Mouse (Mus musculus): ENCODE measurements at regions not wholly inside any gene's neighbourhood (a gene's known extent, or its start where the extent isn't known, plus 50 kb on each side); places are given as distances from the start of the nearest gene placed in this dataset.
A peak's percentile ranks its signal among the peaks of the same experiment; 100 is the strongest.
"Not testable (repeated sequence)": the region's sequence is repeated elsewhere in the genome, so short reads cannot be mapped to it uniquely, and the experiment has no call there.

GRCm38 (mm10) chr1:113932492-113932891, 1752.1 kb upstream of the Cntnap5a start:
- ATAC-seq (ENCODE audit: low FRiP score, low TSS enrichment), result peak; percentile 85
- no peak overlapping the region for H3K4me3 ChIP-seq (ENCODE audit: low read length)
- no peak overlapping the region for H3K4me2 ChIP-seq (replicated peaks; ENCODE audit: low read depth, low read length)
- H3K9ac ChIP-seq (ENCODE audit: low read depth, low read length), result no peak overlapping the region
- H3K36me3 ChIP-seq (ENCODE audit: control insufficient read depth, insufficient read depth, low read length), result no peaks in the 10 kb centered on the region
- WGBS, result 21% methylated on average over 3 of the region's 3 CpGs
- H3K27me3 ChIP-seq (ENCODE audit: control insufficient read depth, insufficient read depth, low read length), result no peaks in the 10 kb centered on the region
- H3K9me3 ChIP-seq (ENCODE audit: control insufficient read depth, low read length), result no peaks in the 10 kb centered on the region
- no peaks in the 10 kb centered on the region for H3K4me1 ChIP-seq (ENCODE audit: control insufficient read depth, insufficient read depth, low read length)
- H3K27ac ChIP-seq (ENCODE audit: low read depth, low read length), result no peak overlapping the region

- Histone ChIP-seq H3K4me2 (replicated peaks; ENCODE audit: low read depth, low read length) (no peak overlapping the region), H3K4me3 (ENCODE audit: low read length) (no peak overlapping the region), H3K36me3 (ENCODE audit: control insufficient read depth, insufficient read depth, low read length) (no peaks in the 10 kb centered on the region), H3K9me3 (ENCODE audit: control insufficient read depth, low read length) (no peaks in the 10 kb centered on the region), H3K9ac (ENCODE audit: low read depth, low read length) (no peak overlapping the region), H3K27me3 (ENCODE audit: control insufficient read depth, insufficient read depth, low read length) (no peaks in the 10 kb centered on the region), H3K27ac (ENCODE audit: low read depth, low read length) (no peak overlapping the region), H3K4me1 (ENCODE audit: control insufficient read depth, insufficient read depth, low read length) (no peaks in the 10 kb centered on the region)
- WGBS, result 89% methylated on average over 6 of the region's 6 CpGs
- no peak for ATAC-seq (ENCODE audit: low FRiP score, low TSS enrichment)
Observed at GRCm38 (mm10) chr1:113958016-113958751, 1726.4 kb upstream of the Cntnap5a start.

DNA sequence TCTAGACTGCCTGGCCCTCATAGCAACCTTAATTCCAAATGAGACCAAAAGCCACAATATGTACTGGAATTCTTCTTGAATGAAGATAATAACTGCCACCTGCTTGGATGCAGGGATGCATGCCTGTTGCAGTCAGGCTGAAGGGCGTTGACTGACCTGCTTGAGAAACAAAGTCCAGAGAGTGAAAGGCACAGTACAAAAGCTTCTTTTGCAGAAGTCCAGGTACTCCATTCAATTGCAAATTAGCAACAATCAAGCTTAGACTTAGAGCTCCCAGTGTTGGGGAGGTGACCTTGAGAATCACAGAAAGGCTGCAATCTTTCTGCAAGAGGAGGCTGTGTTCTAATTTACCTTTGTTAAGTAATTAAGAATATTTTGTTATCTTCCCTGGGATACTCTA, 1725.3 kb upstream of the Cntnap5a start:
- not testable (repeated sequence) for ATAC-seq (ENCODE audit: low FRiP score, low TSS enrichment); H3K9me3 ChIP-seq (ENCODE audit: control insufficient read depth, low read length); H3K4me3 ChIP-seq (ENCODE audit: low read length); H3K27me3 ChIP-seq (ENCODE audit: control insufficient read depth, insufficient read depth, low read length); H3K4me2 ChIP-seq (replicated peaks; ENCODE audit: low read depth, low read length); H3K27ac ChIP-seq (ENCODE audit: low read depth, low read length); H3K36me3 ChIP-seq (ENCODE audit: control insufficient read depth, insufficient read depth, low read length); H3K4me1 ChIP-seq (ENCODE audit: control insufficient read depth, insufficient read depth, low read length); H3K9ac ChIP-seq (ENCODE audit: low read depth, low read length)
- WGBS, result 85% methylated on average over 1 of the region's 1 CpGs

DNA sequence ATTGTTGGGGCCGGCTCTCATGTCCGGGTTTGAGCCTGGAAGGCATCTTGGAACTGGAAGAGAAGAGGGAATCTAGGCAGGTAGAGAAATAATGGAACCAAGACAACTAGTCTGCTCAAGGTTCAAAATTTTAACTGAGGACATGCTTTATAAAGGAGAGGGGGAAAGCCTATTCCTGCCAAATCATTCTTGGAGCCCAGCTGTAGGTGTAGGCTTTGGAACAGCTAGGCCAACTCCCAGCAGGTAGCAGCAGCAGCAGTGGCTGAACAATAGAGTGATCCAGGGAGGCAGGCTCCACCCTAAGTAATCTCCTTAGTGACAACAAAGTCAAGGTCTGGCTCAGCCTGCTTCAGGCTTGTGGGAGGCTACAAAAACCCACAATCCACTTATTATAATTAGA, 1720.6 kb upstream of the Cntnap5a start:
- not testable (repeated sequence) for H3K27ac ChIP-seq (ENCODE audit: low read depth, low read length); H3K36me3 ChIP-seq (ENCODE audit: control insufficient read depth, insufficient read depth, low read length); H3K4me2 ChIP-seq (replicated peaks; ENCODE audit: low read depth, low read length); H3K27me3 ChIP-seq (ENCODE audit: control insufficient read depth, insufficient read depth, low read length); H3K9me3 ChIP-seq (ENCODE audit: control insufficient read depth, low read length); H3K4me1 ChIP-seq (ENCODE audit: control insufficient read depth, insufficient read depth, low read length); H3K4me3 ChIP-seq (ENCODE audit: low read length); H3K9ac ChIP-seq (ENCODE audit: low read depth, low read length); ATAC-seq (ENCODE audit: low FRiP score, low TSS enrichment)
- 58% methylated on average over 2 of the region's 2 CpGs for WGBS

GRCm38 (mm10) chr1:113964431-113964830, 1720.1 kb upstream of the Cntnap5a start:
- Histone ChIP-seq H3K4me2 (replicated peaks; ENCODE audit: low read depth, low read length) (no peak overlapping the region), H3K27ac (ENCODE audit: low read depth, low read length) (no peak overlapping the region), H3K9ac (ENCODE audit: low read depth, low read length) (no peak overlapping the region), H3K4me3 (ENCODE audit: low read length) (no peak overlapping the region), H3K9me3 (ENCODE audit: control insufficient read depth, low read length) (no peaks in the 10 kb centered on the region), H3K36me3 (ENCODE audit: control insufficient read depth, insufficient read depth, low read length) (no peaks in the 10 kb centered on the region), H3K27me3 (ENCODE audit: control insufficient read depth, insufficient read depth, low read length) (no peaks in the 10 kb centered on the region), H3K4me1 (ENCODE audit: control insufficient read depth, insufficient read depth, low read length) (no peaks in the 10 kb centered on the region)
- WGBS, result 74% methylated on average over 2 of the region's 2 CpGs
- ATAC-seq (ENCODE audit: low FRiP score, low TSS enrichment), result no peak

DNA sequence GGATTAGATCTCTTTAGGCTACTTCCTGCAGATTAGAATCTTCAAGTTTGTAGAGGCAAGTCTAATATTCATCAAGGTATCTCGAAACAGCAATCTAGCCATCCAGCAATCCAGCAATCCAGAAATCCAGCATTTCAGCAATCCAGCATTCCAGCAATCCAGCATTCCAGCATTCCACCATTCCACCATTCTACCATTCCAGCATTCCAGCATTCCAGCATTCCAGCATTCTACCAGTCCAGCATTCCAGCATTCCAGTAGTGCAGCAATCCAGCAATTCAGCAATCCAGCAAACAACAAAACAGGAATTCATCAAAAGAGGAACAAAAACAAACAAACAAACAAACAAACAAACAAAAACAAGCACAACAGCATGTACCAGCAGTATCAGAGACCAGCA, 1713.9 kb upstream of the Cntnap5a start:
- H3K36me3 ChIP-seq (ENCODE audit: control insufficient read depth, insufficient read depth, low read length), result no peaks in the 10 kb centered on the region
- H3K9ac ChIP-seq (ENCODE audit: low read depth, low read length), result no peak overlapping the region
- no peaks in the 10 kb centered on the region for H3K9me3 ChIP-seq (ENCODE audit: control insufficient read depth, low read length)
- H3K4me1 ChIP-seq (ENCODE audit: control insufficient read depth, insufficient read depth, low read length), result no peaks in the 10 kb centered on the region
- H3K4me2 ChIP-seq (replicated peaks; ENCODE audit: low read depth, low read length), result no peak overlapping the region
- no peaks in the 10 kb centered on the region for H3K27me3 ChIP-seq (ENCODE audit: control insufficient read depth, insufficient read depth, low read length)
- no peak for ATAC-seq (ENCODE audit: low FRiP score, low TSS enrichment)
- H3K4me3 ChIP-seq (ENCODE audit: low read length), result no peak overlapping the region
- no peak overlapping the region for H3K27ac ChIP-seq (ENCODE audit: low read depth, low read length)
- 84% methylated on average over 1 of the region's 1 CpGs for WGBS

DNA sequence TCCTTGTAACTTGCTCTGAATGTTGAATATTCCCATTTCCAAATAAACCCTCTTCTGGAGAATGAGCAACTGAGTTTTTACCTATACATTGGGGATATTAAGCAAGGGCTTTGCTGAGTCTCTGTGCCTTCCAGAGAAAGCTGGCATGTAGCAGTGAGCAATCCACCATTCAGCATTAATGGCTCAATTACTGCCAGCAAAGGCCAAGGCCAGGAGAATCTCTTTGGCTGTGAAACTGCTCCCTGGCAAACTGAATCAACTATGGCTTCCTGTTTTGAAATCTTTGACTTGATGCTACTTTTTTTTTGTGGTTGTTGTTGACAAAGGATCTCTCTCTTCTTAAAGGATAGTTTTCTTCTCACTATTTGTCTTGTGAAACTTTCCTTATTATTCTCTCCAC, 1704.4 kb upstream of the Cntnap5a start:
- no peak overlapping the region for H3K27ac ChIP-seq (ENCODE audit: low read depth, low read length)
- no peaks in the 10 kb centered on the region for H3K4me1 ChIP-seq (ENCODE audit: control insufficient read depth, insufficient read depth, low read length)
- no peaks in the 10 kb centered on the region for H3K36me3 ChIP-seq (ENCODE audit: control insufficient read depth, insufficient read depth, low read length)
- H3K9ac ChIP-seq (ENCODE audit: low read depth, low read length), result no peak overlapping the region
- H3K9me3 ChIP-seq (ENCODE audit: control insufficient read depth, low read length), result no peaks in the 10 kb centered on the region
- ATAC-seq (ENCODE audit: low FRiP score, low TSS enrichment), result no peak
- H3K4me3 ChIP-seq (ENCODE audit: low read length), result no peak overlapping the region
- H3K4me2 ChIP-seq (replicated peaks; ENCODE audit: low read depth, low read length), result no peak overlapping the region
- no peaks in the 10 kb centered on the region for H3K27me3 ChIP-seq (ENCODE audit: control insufficient read depth, insufficient read depth, low read length)

GRCm38 (mm10) chr1:113989676-113990296, 1694.8 kb upstream of the Cntnap5a start:
- Histone ChIP-seq H3K4me2 (replicated peaks; ENCODE audit: low read depth, low read length) (no peak overlapping the region), H3K4me3 (ENCODE audit: low read length) (no peak overlapping the region), H3K27me3 (ENCODE audit: control insufficient read depth, insufficient read depth, low read length) (no peaks in the 10 kb centered on the region), H3K9ac (ENCODE audit: low read depth, low read length) (no peak overlapping the region), H3K4me1 (ENCODE audit: control insufficient read depth, insufficient read depth, low read length) (no peaks in the 10 kb centered on the region), H3K36me3 (ENCODE audit: control insufficient read depth, insufficient read depth, low read length) (no peaks in the 10 kb centered on the region), H3K27ac (ENCODE audit: low read depth, low read length) (no peak overlapping the region), H3K9me3 (ENCODE audit: control insufficient read depth, low read length) (no peaks in the 10 kb centered on the region)
- ATAC-seq (ENCODE audit: low FRiP score, low TSS enrichment), result no peak
- 86% methylated on average over 6 of the region's 6 CpGs for WGBS

DNA sequence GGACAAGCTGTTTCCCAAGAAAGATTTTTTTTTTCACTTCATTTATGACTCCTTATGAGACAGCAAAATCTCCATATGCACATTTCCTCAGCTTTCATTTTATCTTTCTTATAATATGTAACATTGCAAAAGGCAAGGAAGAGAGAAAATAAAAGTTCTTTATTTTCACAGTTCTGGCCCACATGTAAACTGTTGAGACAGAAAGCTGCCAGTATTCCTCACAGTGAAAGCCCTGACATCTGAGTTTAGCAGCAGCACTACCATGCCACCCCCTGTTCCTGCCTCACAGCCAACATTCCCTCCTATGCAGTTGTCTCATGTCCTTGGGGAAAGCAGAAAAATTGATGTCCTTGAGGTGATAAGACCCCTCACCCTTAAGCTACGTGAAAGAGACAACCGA, 1692.1 kb upstream of the Cntnap5a start:
- H3K9ac ChIP-seq (ENCODE audit: low read depth, low read length), result no peak overlapping the region
- ATAC-seq (ENCODE audit: low FRiP score, low TSS enrichment), result no peak
- no peaks in the 10 kb centered on the region for H3K4me1 ChIP-seq (ENCODE audit: control insufficient read depth, insufficient read depth, low read length)
- no peaks in the 10 kb centered on the region for H3K9me3 ChIP-seq (ENCODE audit: control insufficient read depth, low read length)
- no peak overlapping the region for H3K4me2 ChIP-seq (replicated peaks; ENCODE audit: low read depth, low read length)
- H3K27me3 ChIP-seq (ENCODE audit: control insufficient read depth, insufficient read depth, low read length), result no peaks in the 10 kb centered on the region
- no peaks in the 10 kb centered on the region for H3K36me3 ChIP-seq (ENCODE audit: control insufficient read depth, insufficient read depth, low read length)
- 62% methylated on average over 2 of the region's 2 CpGs for WGBS
- H3K4me3 ChIP-seq (ENCODE audit: low read length), result no peak overlapping the region
- no peak overlapping the region for H3K27ac ChIP-seq (ENCODE audit: low read depth, low read length)
